Mouse (Mus musculus) urinary bladder, postnatal 14 days (tissue): ENCODE data around the gene Mrgbp.

Experiments used
- DNase-seq: peaks from one replicate; pipeline ENCODE4 v3.0.0; 2021; ENCODE audit warnings: low spot score

Gene Mrgbp

DNA sequence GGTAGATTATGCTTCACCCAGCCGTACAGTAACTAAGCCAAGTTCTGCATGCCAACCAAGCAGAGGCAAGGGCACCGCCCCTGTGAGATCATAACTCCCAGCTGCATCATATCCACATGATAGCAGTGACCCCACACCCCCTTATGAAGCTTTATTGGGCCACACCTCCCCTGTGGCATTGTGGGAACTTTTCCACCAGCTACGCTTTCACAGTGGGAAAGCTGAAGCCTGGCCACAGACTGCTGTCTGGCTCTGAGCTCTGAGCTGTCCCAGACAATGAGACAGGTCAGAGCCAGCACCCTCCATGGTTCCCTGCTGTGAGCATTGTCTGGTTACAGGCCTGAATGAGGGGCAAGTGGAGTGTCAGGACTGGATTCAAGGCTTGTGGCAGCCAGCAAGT, at the start of gene Mrgbp:
Mrgbp (plus strand) TSS at position 303 of the 400 bp plus-strand sequence.
- DNase-seq = peak; percentile 18

DNA sequence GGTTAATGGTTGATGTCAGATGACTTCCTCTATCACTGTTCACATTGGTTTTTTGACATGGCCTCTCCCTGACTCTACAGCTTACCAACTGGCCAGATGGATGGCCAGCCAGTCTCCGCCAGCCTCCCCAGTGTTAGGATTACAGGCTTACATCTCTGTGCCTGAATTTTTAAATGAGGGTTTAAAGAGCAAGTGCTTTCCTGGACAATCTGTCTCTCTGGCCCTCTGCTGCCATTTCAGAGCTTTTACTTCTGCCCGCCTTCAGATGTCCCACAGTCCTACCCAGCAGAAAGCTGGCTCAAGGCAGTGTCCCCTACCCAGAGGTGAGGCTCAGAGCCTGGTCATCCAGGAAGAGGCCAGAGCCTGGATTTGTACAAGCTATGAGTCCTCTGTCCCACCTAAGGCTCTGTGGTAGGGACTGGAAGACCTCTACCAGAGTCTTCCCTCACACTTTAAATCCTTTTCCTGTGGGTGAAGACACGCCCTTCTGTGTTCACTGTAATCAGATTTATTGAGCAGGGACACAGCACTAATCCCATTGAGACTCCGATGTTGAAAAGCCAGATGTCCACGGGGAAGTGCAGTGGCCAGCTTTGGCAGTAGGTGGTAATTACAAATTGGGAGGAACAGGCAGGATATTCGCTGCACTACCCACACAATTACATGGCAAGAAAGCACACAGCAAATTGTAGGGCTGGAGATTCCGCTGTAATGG, 49.3 kb upstream of the Mrgbp start:
- DNase-seq = no peak

DNA sequence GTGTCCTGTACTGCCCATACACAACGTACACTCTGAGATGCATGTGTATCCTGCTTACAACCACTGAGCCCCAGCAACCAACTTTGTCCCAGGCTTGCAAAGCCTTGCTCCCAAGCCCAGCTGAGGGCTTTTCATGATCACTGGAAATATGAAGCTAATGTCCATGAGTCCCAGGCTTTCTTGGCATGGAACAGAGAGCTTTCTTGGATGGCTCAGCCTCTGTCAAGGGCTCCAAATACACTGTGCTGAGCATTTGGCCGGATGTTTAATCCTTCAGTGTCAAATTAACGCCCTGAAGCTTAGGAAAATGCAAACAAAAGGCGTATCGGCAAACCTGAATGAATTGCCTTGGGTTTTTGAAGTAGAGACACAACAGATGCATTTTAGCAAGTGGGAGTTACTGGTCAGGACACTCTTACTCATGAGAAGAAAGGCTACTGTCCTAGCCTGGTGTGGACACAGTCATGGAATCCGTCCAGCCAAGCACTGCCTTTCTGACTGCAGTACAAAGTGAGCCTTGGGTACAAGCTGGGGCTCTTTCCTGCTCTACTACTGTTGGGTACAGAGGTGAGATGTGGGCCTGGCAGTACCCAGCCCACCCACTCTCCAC, 48.6 kb upstream of the Mrgbp start:
- no peak for DNase-seq

DNA sequence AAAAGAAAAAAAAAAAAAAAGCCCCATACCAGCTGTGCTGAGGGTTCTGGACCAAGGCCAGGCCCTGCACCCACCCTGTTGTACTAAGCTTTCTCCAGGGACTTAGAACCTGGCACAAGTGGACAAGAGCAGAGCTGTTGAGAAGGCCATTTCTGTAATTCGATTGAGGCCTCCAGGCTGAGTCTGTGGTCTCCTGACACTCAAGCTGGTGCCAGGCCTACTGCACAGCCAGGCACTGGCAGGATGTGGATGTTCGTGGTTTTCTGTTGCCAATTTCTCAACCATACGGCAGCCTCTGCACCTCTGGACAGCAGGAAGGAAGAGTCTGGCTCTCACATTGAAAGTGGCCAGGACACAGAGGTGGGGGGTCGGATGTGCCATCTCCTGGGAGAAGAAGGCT, 47.9 kb upstream of the Mrgbp start:
- DNase-seq = no peak

DNA sequence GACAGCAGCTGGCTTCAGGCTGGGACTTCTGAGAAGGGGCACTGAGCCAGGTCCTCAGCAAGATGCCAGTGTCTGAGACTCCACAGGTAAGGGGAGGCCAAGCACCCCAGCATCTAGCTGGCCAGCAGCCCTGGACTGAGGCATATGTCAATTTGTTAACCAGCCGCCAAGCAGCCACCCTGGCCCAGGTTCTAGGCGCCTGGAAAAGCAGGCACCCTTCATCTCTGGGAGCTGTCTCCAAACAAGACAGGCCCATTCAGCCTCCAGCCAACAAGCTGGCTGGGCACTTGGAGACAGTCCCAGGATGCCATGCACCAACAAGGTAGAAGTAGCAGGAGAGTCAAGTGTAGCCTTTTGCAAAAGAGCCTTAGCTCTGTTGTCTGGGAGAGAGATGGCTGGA, 37.4 kb upstream of the Mrgbp start:
- DNase-seq = no peak

DNA sequence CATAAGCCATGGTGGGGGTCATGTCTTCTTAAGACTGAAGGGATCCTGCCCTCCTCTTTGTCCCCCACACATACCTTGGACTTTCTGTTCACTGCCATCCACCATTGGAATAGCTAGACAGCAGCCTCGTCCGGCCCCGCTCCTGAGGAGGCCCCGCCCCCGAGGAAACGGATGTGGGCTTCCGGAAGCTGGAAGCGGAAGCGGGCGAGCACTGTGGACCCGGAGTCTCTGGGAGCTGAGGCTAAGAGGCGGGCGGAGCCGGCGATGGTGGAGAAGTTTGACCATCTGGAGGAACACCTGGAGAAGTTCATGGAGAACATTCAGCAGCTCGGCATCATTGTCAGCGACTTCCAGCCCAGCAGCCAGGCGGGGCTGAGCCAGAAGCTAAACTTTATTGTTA, 36.1 kb upstream of the Mrgbp start:
- DNase-seq = no peak

DNA sequence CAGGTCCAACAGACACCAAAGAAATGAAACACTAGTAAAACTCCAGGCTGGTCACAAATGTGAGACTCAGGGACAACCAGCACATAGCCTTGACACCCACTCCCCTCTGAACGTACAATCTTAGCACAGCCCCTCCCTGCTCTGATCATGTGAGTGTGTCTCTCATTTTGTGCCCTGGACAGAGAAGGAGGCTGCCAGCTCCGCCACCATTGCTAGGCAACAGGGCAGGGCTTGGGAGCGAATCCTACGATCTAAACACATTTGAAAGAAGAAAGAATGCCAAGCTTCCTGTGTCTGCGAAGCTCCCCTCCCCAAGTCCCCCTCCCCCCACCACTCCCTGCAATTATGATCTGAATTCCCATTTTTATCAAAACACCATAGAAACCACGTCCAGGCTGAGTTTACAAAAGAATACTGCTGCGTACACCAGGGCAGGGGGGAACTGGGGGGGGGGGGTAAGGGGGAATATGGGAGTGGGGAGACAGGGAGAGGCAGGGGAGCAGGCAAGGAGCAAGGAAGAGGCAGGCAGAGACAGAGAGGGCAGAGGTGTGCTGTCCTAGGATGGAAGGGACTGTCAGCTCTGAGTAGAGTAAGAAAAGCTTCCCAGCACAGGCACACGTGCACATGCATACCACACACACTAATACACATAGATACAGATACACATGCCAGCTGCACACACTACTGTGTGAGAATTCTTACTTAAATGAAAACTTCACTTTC, 33.6 kb upstream of the Mrgbp start:
- DNase-seq = no peak

DNA sequence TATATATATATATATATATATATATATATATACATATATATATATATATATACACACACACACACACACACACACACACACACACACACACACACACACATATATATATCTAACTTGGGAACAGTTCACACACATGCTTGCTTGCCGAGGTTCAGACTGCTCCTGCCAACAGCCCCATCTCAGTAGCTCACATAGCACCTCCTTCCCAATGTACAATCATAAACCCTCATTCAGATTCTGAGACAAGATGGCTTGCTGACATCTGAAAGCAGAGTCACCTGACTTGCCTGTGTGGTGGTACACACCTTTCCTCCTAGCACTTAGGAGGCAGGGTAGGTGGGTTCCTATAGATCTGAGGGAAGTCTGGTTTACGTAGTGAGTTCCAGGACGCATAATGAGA, 28.8 kb upstream of the Mrgbp start:
- no peak for DNase-seq

DNA sequence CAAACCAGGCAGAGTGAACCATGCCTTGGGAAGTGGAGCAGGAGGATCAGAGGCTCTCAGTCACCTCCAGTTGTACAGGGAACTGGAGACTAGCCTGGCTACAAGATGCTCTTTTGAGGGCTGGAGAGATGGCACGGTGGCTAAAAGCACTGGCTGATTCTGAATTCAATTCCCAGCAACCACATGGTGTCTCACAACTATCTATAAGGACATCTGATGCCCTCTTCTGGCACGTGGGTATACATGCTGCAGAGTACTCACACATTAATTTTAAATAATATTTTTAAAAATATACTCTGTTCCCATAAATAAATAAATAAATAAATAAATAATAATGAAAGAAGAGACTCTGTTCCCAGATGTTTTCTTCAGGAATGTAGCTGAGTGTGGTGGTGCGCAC, 25.9 kb upstream of the Mrgbp start:
- DNase-seq = no peak

DNA sequence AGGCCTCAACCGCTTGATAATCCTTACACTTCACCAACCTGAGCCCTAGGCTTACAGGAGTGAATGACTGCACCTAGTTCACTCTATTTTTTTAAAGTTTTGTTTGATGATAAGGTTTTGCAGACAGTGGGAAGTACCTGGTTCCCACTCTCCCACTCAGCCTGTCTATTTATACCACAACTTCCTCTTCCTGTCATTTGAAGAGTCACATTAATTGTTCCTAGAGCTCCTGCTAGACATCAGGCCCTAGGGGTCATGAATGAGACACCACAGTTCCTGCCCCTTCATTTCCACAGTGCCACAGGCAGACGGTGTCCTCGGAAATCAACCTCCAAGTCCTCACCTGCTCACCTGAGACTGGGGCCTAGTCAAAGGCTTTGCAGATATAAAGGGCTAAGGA, 24.6 kb upstream of the Mrgbp start:
- no peak for DNase-seq

DNA sequence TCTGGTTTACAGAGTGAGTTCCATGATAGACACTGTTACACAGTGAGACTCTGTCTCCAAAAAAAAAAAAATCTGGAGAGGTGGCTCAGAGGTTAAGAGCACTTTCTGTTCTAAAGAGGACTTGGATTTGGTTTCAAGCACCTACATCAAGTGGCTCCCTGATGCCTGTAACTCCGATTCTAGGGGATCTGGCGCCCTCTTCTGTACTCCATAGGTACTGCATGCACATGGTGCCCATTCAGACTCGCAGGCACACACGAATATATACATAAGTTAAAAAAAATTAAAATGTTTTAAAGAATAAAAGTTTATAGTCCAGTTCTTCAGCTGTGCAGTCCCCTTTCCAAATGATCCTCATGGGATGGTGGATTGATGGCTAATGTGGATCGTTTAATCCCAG, 20.9 kb upstream of the Mrgbp start:
- DNase-seq = no peak

DNA sequence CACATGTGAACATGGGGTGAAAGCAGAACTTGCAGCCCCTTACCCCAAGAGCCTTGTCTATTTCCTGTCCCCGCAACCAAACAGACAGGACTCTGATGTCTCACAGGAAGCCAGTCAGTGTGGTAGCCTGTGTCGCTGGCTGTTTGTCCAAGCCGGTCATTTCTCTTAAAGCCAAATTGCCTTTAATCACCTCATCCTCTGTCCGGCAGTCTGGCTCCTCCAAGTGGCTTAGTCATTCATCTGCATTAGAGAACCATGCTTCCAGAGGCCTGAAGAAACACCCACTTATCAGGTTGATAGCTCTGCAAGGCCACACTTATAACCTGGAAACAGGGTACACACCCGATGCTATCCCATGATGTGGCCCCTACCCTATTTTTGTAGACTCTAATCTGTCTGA, 19.0 kb upstream of the Mrgbp start:
- no peak for DNase-seq

DNA sequence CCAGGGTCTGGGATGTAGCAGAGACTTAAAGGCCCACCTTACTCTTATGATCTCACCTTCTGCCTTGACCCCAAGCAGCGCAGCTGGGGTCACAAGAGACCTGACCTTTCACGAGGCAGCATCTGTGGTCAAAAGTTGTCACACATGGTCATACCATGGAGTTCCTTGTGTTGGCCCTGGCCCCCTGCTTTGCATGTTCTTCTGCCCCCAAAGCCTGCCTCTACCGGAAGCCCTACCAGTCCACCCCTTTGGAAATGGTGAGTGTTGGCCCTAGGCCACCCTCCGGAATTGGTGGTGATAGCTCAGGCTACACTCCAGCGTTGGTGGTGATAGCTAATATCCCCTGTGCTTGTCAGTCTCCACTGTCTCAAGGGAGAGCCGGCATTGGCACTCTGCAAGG, 17.8 kb upstream of the Mrgbp start:
- no peak for DNase-seq

DNA sequence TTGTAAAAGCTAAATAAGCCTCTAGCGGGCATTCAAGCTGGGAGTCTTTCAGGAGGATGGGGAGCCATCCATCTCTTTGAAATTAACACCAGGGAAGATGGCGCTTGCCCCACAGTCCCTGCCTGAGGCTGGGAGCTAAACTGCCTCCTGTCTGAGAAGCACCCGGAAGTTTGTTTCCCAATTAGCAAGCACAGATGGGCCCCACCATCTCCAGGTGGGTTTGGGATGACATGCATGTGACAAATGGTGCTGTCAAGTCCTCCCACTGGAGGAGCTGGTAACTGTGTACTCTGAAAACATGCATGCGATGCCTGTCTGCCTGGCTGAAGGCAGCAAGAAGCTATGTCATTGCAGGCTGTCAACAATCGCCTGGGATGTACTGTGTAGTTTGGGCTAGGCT, 17.3 kb upstream of the Mrgbp start:
- no peak for DNase-seq

DNA sequence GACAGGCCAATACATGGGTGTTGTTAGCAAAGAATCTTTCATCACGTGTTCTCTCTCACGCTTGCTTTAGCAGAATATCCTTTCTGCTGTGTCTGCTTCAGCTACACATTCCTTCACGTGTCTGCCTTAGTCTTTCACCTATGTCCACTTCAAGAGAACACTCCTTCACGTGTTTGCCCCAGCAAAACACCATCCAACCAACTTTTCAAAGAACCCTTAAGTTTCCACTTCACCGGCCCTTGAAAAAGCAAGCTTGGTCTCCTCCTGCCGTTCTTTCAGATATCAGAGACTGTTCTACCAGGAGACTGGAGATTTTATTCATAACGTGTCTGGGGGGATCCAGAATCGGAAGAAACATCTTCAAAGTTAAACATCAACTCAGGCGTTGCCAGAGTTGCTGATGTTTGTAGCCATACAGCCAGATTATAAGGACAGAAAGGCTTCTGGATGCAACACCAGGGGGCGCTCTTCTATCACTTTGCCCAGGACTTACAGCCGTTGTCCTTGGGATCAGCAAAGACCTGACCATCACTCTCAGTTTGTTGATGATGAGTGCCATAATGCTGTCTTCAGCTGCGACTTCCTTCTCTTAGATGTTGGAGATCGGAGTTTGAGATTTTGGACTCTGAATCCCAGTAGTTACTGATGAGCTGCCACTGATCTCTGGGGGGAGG, 14.7 kb upstream of the Mrgbp start:
- peak; percentile 63 for DNase-seq

DNA sequence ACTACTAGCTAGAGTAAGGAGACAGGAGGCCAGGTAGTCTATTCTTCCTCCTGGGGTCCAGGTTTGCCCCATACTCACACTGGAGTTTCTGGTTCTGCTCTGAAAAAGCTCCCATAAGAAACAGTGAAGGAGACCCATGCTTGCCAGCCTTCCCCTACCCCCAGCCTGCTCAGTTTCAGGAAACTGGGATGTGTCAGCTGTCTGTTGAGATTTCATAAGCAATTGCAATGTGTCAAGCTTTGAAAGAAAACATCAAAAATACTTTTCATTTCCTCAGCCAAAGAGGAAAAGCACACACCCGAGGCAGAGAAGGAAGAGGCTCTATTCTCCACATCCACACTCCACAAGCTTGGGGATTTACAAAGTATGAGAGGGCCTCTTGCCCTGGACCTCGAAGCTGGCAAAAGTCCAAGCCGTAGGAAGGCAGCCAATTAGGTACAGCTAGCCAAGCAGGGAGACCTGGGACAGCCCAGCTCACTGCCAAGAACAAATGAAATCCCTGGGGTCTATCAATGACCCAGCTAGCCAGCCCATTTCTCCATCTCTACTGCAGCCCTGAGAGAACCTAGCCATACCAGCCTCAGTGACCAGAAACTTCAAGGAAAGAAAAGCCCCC, 12.0 kb upstream of the Mrgbp start:
- DNase-seq = peak; percentile 42

DNA sequence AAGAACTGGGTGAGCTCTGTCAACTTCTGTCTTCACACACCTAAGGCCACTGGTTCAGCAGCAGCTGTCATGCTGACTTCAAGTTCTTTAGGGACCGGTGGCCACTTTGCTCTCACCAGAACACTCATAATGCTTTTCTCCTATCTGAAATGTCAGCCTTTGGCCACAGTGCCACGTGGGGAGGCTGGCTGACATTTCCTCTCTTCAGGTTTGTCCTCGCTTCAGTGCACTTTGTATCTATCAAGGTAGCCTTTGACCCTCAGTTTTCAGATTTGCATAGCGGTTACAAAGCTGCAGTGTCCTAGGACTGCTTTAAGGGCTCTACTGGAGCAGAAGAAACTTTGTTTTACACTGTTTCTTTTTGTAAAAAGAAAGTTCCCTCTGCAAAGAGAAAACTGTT, 4.6 kb upstream of the Mrgbp start:
- DNase-seq = no peak

DNA sequence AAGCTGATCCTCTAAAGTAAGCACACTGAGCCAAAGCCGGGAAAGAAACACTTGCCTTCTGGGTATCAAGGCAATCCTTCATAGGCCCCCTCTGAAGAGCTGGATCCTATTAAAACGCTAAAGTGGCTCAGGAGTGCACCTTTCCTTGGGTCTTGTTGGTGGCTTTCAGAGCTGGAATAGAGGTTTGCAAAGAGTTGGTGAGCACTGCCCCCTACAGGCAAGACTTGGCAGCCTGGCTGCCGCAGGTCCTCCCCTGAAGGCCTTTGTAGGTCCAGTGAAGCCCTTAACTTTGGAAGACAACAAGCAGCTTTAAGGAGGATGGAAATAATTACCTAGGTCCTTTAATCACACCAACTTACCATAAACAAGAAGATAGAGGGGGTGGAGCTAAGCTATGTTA, 2.4 kb upstream of the Mrgbp start:
- DNase-seq = peak; percentile 74

DNA sequence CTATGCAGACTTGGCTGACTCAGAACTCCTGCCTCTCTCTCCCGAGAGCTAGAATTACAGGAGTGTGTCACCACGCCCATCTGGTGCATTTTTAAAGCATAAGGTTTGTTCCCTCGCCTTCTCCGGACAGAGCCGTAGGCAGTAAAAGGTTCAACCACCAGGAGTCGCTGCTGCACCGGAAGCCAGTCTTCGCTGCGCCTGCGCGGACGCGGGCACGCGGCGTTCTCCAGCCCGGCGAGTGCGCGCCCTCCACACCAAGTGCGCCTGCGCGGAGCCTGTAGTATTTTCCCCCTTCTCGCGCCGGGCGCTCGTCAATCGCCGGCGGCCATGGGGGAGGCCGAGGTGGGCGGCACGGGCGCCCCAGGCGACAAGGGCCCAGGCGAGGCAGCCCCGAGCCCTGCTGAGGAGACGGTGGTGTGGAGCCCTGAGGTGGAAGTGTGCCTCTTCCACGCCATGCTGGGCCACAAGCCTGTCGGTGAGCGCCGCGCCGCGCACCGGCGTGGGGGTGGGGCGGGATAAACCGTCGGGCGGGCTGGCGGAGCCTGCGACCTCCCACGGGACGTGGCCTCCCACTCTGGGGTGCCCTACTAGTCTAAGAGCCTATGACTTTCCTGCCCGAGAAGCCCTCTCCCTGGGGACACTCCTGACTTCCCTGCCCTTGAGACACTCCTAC, 1.5 kb downstream of the Mrgbp start:
- peak; percentile 98 for DNase-seq

DNA sequence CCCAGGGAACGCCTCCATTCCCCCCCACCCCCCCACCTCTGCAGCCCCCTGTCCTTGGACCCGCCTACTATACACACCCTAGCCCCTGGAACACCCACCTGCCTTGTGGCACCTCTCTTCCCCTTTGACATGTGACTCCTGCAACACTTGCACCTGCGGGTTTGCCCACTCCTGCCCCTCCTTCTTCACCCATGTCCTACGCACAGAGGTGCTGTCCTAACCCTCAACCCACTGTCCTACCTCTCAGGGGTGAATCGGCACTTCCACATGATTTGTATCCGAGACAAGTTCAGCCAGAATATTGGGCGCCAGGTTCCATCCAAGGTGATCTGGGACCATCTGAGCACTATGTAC, 2.0 kb downstream of the Mrgbp start:
- no peak for DNase-seq

DNA sequence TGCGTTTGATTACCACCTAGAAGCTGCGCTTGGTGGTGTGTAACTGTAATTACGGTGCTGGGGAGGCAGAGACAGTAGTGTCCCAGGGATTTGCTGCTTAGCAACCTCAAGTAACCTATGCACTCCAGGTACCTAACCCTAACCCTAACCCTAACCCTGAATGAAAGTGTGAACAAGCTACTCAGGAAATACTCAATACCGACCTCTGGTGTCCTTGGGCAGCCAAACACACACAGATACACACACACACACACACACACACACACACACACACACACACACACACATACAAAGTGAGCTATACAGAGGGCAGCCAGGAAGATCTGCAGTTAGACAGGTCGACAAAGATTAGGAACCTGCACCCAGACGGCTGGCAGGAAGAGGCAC, 7.6 kb downstream of the Mrgbp start:
- DNase-seq = no peak
